Mouse (Mus musculus): Measurements from ENCODE around the gene Lekr1.

Gene Lekr1

DNA sequence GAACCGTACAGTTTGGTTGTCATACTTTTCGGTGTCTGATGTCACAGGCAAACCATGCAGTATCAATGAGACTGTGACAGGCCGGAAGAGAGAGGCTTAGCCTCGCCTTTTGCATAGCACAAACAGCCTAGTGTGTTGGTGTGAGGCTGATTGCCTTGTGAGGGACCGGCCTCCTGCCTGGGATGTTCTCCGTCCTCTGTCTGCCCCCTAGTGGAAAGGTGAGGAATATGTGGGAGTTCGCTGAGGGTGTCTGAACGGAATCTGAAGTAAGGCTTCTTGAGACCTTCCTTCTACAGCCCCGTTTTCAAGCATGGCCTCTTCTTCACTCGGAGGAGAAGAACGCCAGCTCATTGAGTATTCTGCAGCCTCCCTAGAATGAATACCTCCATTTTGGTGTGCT, 197.3 kb downstream of the Lekr1 start:
- in situ Hi-C loops (cut with MboI; ENCODE audit: unreplicated experiment in 2 of 2) = loop anchor here in 1 of 2 experiments (5.0 to 25.0 kb wide), 3 partner anchors 124 to 1001 kb away; no protein-coding TSS in a partner anchor

DNA sequence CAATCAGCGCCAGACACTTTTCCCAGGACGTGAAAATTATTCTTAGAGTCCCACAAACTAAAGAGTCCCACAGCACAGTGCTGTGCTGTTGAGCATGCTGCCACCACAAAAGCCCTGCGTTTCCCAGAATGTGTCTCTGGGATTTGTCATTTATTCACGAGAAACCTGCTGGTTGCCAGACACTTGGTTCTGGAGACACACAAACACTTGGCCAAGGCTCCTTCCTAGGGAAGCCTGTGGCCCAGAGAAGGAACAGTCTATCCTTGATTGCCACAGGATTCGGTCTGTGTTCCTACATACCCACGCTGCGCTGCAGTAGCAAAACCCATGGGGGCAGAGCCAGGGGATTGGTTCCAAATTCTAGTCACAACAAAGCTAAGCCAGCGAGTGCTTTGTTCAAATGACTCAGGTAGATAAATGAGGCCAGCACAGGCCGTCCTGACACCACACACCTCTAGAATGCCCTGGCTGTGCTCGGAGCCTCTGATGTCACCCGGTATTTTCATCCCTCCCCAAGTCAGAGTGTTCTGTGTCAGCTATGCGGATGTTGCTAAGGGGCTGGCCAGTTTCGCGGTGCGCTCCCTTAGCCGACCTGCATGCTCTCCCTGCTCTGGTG, 197.8 kb downstream of the Lekr1 start:
- in situ Hi-C loops (cut with MboI; ENCODE audit: unreplicated experiment in 2 of 2) = loop anchor here in 1 of 2 experiments (5.0 to 25.0 kb wide), 3 partner anchors 123 to 1002 kb away; no protein-coding TSS in a partner anchor

DNA sequence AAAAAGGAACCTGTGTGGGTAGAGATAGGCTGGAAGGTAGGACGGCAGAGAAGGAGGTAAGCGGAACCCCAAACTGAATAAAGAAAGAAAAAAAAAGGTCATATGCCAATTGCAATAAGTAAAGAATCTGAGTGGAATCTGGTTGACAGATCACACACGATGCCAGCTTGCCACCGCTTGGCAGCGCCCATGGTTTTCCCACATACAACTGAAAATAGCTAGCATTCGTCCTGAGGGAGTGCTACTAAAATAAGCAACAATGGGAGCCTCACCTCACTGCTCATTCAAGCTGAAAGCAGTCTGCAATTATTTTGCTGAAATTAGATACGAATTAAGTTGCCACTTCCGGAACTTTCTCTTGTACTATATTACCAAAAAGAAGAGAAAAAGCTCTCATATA, 202.9 kb downstream of the Lekr1 start:
- in situ Hi-C loops (cut with MboI; ENCODE audit: unreplicated experiment in 2 of 2) = loop anchor here (5.0 to 25.0 kb wide), 3 partner anchors 118 to 1007 kb away; no protein-coding TSS in a partner anchor

DNA sequence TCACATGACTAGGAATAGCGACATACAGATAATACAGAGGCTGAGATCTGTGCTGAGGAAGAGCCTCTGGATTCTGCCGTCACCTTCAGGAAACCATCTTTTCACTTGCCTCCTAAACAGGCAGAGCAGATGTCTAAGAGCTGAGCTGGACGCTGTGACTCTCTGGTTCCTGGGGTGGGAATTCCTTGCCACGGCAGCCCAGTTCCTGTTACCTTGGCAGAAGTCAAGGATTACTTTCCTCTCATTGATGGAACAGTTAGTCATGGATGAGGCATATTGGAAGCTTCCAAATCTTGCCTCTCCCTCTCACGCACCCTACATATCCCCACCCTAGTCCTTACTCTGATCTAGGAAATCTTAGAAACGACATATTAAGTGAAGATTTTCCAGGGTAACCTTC, 203.7 kb downstream of the Lekr1 start:
- in situ Hi-C loops (cut with MboI; ENCODE audit: unreplicated experiment in 2 of 2) = loop anchor here (5.0 to 25.0 kb wide), 3 partner anchors 118 to 1007 kb away; no protein-coding TSS in a partner anchor

DNA sequence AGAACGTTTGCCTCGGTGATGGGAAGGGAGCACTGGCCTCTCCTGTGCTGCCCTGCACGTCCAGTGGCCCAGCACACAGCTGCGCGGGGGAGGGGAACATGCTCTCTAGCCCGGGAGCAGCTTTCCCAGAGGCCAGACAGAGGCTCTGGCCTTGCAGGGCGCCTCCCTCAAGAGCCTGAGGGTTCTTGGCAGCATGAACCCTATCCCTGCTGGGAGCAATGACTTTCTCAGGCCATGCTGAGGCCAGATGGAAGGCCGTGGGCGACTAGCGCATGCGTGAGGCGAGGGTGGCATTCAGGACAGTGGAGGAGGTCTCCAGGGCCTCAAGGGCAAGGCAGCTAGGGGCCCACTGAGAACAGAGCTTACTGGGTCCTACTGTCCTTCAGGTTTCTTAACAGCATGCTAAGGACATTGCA, 205.2 kb downstream of the Lekr1 start:
- in situ Hi-C loops (cut with MboI; ENCODE audit: unreplicated experiment in 2 of 2) = loop anchor here in 1 of 2 experiments (25.0 kb wide), 2 partner anchors 116 to 1009 kb away; no protein-coding TSS in a partner anchor

DNA sequence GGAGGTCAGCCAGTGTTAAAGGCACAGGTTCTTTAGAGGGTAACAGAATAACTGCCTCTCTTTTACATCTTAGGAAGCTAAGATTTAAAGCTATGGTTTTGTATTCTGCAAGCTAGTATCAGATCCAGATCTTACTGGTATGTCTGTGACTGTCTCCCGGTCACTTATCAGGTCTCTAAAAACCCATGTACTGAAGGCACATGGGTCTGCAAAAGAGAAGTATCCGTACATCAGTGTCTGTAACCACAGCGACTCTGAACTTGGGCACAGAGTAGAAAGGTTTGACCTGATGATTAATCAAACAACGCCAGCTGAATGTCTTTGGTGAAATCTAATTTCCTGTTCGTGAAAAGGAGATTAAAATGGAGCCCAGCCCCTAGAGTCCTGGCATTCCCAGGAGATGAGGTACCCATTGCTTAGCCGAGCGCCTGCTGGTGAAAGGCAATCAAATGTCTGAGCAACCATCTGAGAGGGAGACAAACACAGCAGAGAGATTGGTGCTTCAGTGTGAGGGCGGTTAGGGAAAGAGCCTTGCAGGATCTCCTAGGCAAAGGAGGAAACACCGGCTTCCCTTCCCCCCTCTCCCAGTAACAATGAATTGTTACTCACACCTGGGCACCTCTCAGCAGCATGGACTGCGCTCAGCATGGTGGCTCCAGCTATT, 205.7 kb downstream of the Lekr1 start:
- in situ Hi-C loops (cut with MboI; ENCODE audit: unreplicated experiment in 2 of 2) = loop anchor here in 1 of 2 experiments (25.0 kb wide), 2 partner anchors 116 to 1009 kb away; no protein-coding TSS in a partner anchor

DNA sequence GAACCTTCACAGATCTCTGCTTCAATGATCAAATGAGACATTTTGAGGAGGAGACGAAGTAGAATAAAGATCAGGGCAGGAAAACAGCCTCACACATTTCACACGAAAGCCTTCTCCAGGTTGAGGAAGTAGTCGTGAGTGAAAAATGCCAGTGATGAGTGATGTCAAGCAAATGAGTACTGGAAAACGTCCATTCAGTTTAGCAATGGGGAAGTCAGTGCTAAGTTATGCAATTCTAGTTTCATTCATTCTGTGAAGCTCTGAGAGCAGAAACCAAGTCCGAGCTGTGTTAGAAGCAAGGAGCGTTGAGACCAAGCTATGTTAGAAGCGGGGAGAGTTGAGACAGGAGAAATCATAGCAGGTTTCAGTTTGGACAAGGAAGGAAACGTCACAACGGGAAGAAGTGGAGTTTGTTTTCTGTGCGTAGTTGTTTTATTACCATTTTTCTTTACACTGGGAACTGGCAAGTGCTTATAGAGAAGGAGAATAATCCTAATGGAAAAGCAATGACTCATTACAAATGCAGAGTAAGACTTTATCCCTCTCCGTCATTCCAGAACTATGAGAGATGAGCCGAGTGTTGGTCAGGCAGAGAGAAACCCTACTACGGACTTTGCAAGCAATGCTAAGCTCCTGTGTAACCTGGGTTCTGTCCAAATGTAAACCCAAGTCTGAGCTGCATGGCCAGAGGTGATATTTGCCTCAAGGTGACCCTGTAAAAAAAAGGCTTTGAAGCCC, 207.2 kb downstream of the Lekr1 start:
- in situ Hi-C loops (cut with MboI; ENCODE audit: unreplicated experiment in 2 of 2) = loop anchor here in 1 of 2 experiments (25.0 kb wide), 2 partner anchors 114 to 1011 kb away; no protein-coding TSS in a partner anchor
